Mouse (Mus musculus): ENCODE measurements at regions not wholly inside any gene's neighbourhood (a gene's known extent, or its start where the extent isn't known, plus 50 kb on each side); places are given as distances from the start of the nearest gene placed in this dataset.

GRCm38 (mm10) chr13:111939534-111940115, 130.8 kb upstream of the Map3k1 start:
- TF ChIP-seq USF1 (IDR thresholded peaks at IDR 0.05; ENCODE audit: low read depth) (no peak), CTCF (IDR thresholded peaks at IDR 0.05; ENCODE audit: control insufficient read depth, insufficient read depth, insufficient read length) (no peak), MAX (IDR thresholded peaks at IDR 0.05) (no peak), FOSL1 (IDR thresholded peaks at IDR 0.05; ENCODE audit: insufficient read depth, low read length, poor library complexity, severe bottlenecking) (no peak), MYOD1 (IDR thresholded peaks at IDR 0.05; ENCODE audit: control insufficient read depth, insufficient read length, low read depth) (no peak)
